Mouse (Mus musculus): ENCODE data around the gene Mpg. TPM values are rescaled to one million over a fixed set of nuclear protein-coding genes. Genes with fewer than 3 reads are reported as not detected.

Gene Mpg
- polyA plus RNA-seq, 1 experiment: 21.0 TPM

DNA sequence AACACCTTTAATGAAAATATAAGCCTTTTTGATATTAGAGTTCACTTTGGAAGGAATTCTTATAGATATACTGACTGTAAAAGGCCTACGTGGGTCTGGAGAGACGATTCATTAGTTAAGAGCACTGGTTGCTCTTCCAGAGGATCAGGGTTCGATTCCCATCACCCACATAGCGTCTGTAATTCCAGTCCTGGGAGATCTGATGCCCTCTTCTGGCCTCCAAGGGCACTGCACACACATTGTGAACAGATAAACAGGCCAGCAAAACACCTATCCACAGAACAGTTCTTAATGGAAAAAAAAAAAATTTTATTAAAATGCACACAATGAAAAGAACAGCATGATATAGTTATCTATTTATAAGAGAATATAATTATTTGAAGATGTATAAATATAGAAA is 39.0 kb upstream of the Mpg start:
- TF ChIP-seq POLR2A (IDR thresholded peaks at IDR 0.05; ENCODE audit: control insufficient read depth, extremely low read depth, insufficient read depth, low read length, poor library complexity) (no peak), CTCF (IDR thresholded peaks at IDR 0.05; ENCODE audit: borderline replicate concordance, control insufficient read depth, extremely low read depth, insufficient read depth, low read length, poor library complexity) (no peak)
- WGBS: 99% methylated on average over 4 of the region's 4 CpGs
- Histone ChIP-seq H3K4me1 (replicated peaks; ENCODE audit: control insufficient read depth, insufficient read depth, low read length) (no peaks in the 10 kb centered on the region), H3K36me3 (ENCODE audit: control insufficient read depth, insufficient read depth, low read length) (no peaks in the 10 kb centered on the region), H3K4me3 (ENCODE audit: control insufficient read depth, insufficient read depth, low read length) (no peak overlapping the region), H3K27me3 (ENCODE audit: control insufficient read depth, insufficient read depth, low read length) (no peaks in the 10 kb centered on the region), H3K27ac (ENCODE audit: control insufficient read depth, insufficient read depth, low read length) (no peak overlapping the region)
- DNase-seq: no peak

- DNase-seq: no peak
- Histone ChIP-seq H3K4me1 (replicated peaks; ENCODE audit: control insufficient read depth, insufficient read depth, low read length) (no peaks in the 10 kb centered on the region), H3K4me3 (ENCODE audit: control insufficient read depth, insufficient read depth, low read length) (no peak overlapping the region), H3K36me3 (ENCODE audit: control insufficient read depth, insufficient read depth, low read length) (no peaks in the 10 kb centered on the region), H3K27me3 (ENCODE audit: control insufficient read depth, insufficient read depth, low read length) (no peaks in the 10 kb centered on the region), H3K27ac (ENCODE audit: control insufficient read depth, insufficient read depth, low read length) (no peak overlapping the region)
- no peak for TF ChIP-seq CTCF (IDR thresholded peaks at IDR 0.05; ENCODE audit: borderline replicate concordance, control insufficient read depth, extremely low read depth, insufficient read depth, low read length, poor library complexity)
- WGBS: 97% methylated on average over 12 of the region's 12 CpGs
Observed at GRCm38 (mm10) chr11:32188881-32189280, 37.4 kb upstream of the Mpg start.

- H3K4me1 ChIP-seq (replicated peaks; ENCODE audit: control insufficient read depth, insufficient read depth, low read length): no peaks in the 10 kb centered on the region
- 91% methylated on average over 5 of the region's 5 CpGs for WGBS
- no peaks in the 10 kb centered on the region for H3K36me3 ChIP-seq (ENCODE audit: control insufficient read depth, insufficient read depth, low read length)
- H3K27ac ChIP-seq (ENCODE audit: control insufficient read depth, insufficient read depth, low read length): no peak overlapping the region
- DNase-seq: no peak
- H3K4me3 ChIP-seq (ENCODE audit: control insufficient read depth, insufficient read depth, low read length): no peak overlapping the region
- TF ChIP-seq CTCF (IDR thresholded peaks at IDR 0.05; ENCODE audit: borderline replicate concordance, control insufficient read depth, extremely low read depth, insufficient read depth, low read length, poor library complexity): no peak
- TF ChIP-seq POLR2A (IDR thresholded peaks at IDR 0.05; ENCODE audit: control insufficient read depth, extremely low read depth, insufficient read depth, low read length, poor library complexity): no peak
- no peaks in the 10 kb centered on the region for H3K27me3 ChIP-seq (ENCODE audit: control insufficient read depth, insufficient read depth, low read length)
Observed at GRCm38 (mm10) chr11:32189434-32189833, 36.9 kb upstream of the Mpg start.

GRCm38 (mm10) chr11:32190119-32190518 is 36.2 kb upstream of the Mpg start:
- Histone ChIP-seq H3K4me1 (replicated peaks; ENCODE audit: control insufficient read depth, insufficient read depth, low read length) (peaks cover under 1% of the 10 kb centered on the region; the same call in 1 of the 2 replicates), H3K4me3 (ENCODE audit: control insufficient read depth, insufficient read depth, low read length) (no peak overlapping the region), H3K36me3 (ENCODE audit: control insufficient read depth, insufficient read depth, low read length) (no peaks in the 10 kb centered on the region), H3K27me3 (ENCODE audit: control insufficient read depth, insufficient read depth, low read length) (no peaks in the 10 kb centered on the region), H3K27ac (ENCODE audit: control insufficient read depth, insufficient read depth, low read length) (no peak overlapping the region)
- WGBS: 94% methylated on average over 9 of the region's 9 CpGs
- TF ChIP-seq POLR2A (IDR thresholded peaks at IDR 0.05; ENCODE audit: control insufficient read depth, extremely low read depth, insufficient read depth, low read length, poor library complexity) (no peak), CTCF (IDR thresholded peaks at IDR 0.05; ENCODE audit: borderline replicate concordance, control insufficient read depth, extremely low read depth, insufficient read depth, low read length, poor library complexity) (no peak)
- DNase-seq: no peak

- H3K27me3 ChIP-seq (ENCODE audit: control insufficient read depth, insufficient read depth, low read length): no peaks in the 10 kb centered on the region
- no peaks in the 10 kb centered on the region for H3K36me3 ChIP-seq (ENCODE audit: control insufficient read depth, insufficient read depth, low read length)
- DNase-seq: no peak
- 96% methylated on average over 13 of the region's 13 CpGs for WGBS
- H3K27ac ChIP-seq (ENCODE audit: control insufficient read depth, insufficient read depth, low read length): no peak overlapping the region
- peaks cover 5% of the 10 kb centered on the region for H3K4me1 ChIP-seq (replicated peaks; ENCODE audit: control insufficient read depth, insufficient read depth, low read length)
- no peak overlapping the region for H3K4me3 ChIP-seq (ENCODE audit: control insufficient read depth, insufficient read depth, low read length)
- no peak for TF ChIP-seq CTCF (IDR thresholded peaks at IDR 0.05; ENCODE audit: borderline replicate concordance, control insufficient read depth, extremely low read depth, insufficient read depth, low read length, poor library complexity)
- no peak for TF ChIP-seq POLR2A (IDR thresholded peaks at IDR 0.05; ENCODE audit: control insufficient read depth, extremely low read depth, insufficient read depth, low read length, poor library complexity)
Observed at GRCm38 (mm10) chr11:32190603-32191110, 35.6 kb upstream of the Mpg start.

DNA sequence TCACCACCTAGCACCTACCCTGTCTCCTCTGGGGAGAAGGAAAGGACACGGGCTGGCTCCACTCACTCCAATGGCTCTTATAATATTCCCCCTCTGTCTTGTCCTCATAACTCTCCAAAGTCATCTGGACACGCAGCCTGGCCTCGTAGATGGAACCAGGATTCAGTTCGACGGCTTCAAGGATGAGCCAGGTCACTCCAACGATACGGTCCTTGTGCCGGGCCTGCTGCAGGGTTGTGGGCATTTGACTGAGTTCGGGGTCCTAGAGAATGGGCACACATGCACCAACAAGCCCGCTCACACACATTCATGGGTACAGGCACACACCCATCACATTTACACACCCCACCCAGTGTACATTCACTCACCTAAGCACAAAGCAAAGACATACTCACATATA is 33.1 kb upstream of the Mpg start:
- Histone ChIP-seq H3K27ac (ENCODE audit: control insufficient read depth, insufficient read depth, low read length) (no peak overlapping the region), H3K4me1 (replicated peaks; ENCODE audit: control insufficient read depth, insufficient read depth, low read length) (peaks cover 20% of the 10 kb centered on the region), H3K36me3 (ENCODE audit: control insufficient read depth, insufficient read depth, low read length) (no peaks in the 10 kb centered on the region), H3K4me3 (ENCODE audit: control insufficient read depth, insufficient read depth, low read length) (no peak overlapping the region), H3K27me3 (ENCODE audit: control insufficient read depth, insufficient read depth, low read length) (no peaks in the 10 kb centered on the region)
- DNase-seq: no peak
- WGBS: 97% methylated on average over 10 of the region's 10 CpGs
- no peak for TF ChIP-seq CTCF (IDR thresholded peaks at IDR 0.05; ENCODE audit: borderline replicate concordance, control insufficient read depth, extremely low read depth, insufficient read depth, low read length, poor library complexity)
- TF ChIP-seq POLR2A (IDR thresholded peaks at IDR 0.05; ENCODE audit: control insufficient read depth, extremely low read depth, insufficient read depth, low read length, poor library complexity): no peak

DNA sequence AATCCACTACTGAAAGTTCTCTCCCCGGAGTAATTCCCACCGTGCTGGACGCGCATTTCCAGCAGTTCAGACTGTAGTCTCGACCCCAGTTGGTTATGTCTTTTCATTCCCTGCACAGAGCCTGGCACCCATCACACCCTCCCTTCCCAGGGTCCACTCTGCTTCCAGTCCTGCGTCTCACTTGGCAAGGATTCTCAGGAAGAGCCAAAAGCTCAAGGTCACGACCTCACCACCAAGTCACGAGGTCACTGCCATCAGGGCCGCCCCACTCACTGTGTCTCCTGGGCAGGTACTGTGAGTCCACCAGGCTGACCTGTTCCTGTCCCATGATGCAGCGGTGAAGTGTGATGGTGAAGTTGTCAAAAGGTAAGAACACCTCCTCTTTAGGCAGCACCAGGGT is 32.2 kb upstream of the Mpg start:
- Histone ChIP-seq H3K27me3 (ENCODE audit: control insufficient read depth, insufficient read depth, low read length) (no peaks in the 10 kb centered on the region), H3K27ac (ENCODE audit: control insufficient read depth, insufficient read depth, low read length) (no peak overlapping the region), H3K4me1 (replicated peaks; ENCODE audit: control insufficient read depth, insufficient read depth, low read length) (peaks cover 29% of the 10 kb centered on the region), H3K4me3 (ENCODE audit: control insufficient read depth, insufficient read depth, low read length) (no peak overlapping the region), H3K36me3 (ENCODE audit: control insufficient read depth, insufficient read depth, low read length) (no peaks in the 10 kb centered on the region)
- 94% methylated on average over 10 of the region's 10 CpGs for WGBS
- DNase-seq: no peak
- TF ChIP-seq POLR2A (IDR thresholded peaks at IDR 0.05; ENCODE audit: control insufficient read depth, extremely low read depth, insufficient read depth, low read length, poor library complexity) (no peak), CTCF (IDR thresholded peaks at IDR 0.05; ENCODE audit: borderline replicate concordance, control insufficient read depth, extremely low read depth, insufficient read depth, low read length, poor library complexity) (no peak)
